Comparison of ENCODE assay signal across 8 mouse cellular contexts in the genomic region with DNA sequence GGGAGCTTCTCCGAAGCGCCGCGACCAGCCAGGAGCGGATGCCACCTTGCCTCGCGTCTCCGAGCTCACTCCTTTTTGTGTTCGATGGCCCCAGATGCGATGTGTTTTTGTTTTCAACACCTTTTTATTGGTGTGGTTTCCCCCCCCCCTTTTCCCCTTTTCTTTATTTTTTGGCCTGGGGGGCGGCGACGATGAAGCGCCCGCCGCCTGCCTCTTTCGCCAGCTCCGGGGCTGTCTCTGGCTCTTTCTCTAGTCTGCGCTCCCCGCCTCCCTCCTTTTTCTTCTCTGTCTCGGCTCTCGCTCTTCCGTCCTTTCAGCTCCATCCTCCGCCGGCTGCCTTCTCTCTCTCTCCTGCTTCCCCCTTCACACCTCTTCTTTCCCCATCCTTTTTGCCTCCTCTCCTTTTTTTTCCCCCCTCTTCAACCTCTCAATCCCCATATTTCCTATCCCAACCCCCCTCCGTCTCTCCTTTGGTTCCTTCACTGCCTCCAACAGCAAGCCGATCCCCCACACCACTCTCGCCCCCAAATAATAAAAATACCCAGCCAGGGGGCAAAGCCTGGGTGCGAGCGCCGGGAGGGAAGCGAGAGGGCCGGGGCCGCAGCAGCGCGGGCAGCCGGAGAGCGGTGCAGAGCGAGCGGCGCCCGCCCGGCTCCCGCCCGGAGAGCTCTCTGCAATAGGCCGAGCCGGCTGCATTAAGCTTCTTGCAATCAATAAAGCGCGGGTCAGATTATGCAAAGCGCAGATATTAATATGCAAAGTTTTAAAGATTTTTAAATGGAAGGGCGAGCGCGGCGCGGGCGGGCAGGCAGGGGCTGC. TPM values are rescaled to one million over a fixed set of nuclear protein-coding genes. Genes with fewer than 3 reads are reported as not detected.
DNase-seq lines count a peak whose midpoint lies in the region; ATAC-seq and TF ChIP-seq lines count a peak whose summit lies in the region.

No protein-coding gene starts in this region.

- H3K9me3 ChIP-seq in heart, embryonic 13.5 days: no peaks in the 10 kb centered on the region
- no peaks in the 10 kb centered on the region for H3K9me3 ChIP-seq in E14TG2a.4 (ENCODE audit: low read length)
- no peaks in the 10 kb centered on the region for H3K9me3 ChIP-seq in intestine, embryonic 16.5 days (ENCODE audit: control insufficient read depth, low read length)
- no peaks in the 10 kb centered on the region for H3K9me3 ChIP-seq in midbrain, embryonic 15.5 days

- H3K4me1 ChIP-seq in heart, embryonic 13.5 days: peaks cover 24% of the 10 kb centered on the region
- peaks cover 33% of the 10 kb centered on the region for H3K4me1 ChIP-seq in E14TG2a.4 (replicated peaks; ENCODE audit: low read depth, low read length)
- peaks cover 7% of the 10 kb centered on the region; the same call in 1 of the 2 replicates for H3K4me1 ChIP-seq in intestine, embryonic 16.5 days (ENCODE audit: control insufficient read depth, insufficient read depth, low read length)
- H3K4me1 ChIP-seq in midbrain, embryonic 15.5 days: peaks cover 64% of the 10 kb centered on the region

- ATAC-seq in heart, embryonic 13.5 days (ENCODE audit: extremely low read depth, insufficient number of reproducible peaks, low FRiP score, low TSS enrichment): no peak
- peak; percentile 81 for ATAC-seq in intestine, embryonic 16.5 days
- ATAC-seq in midbrain, embryonic 15.5 days (replicated peaks): peak; percentile 81

- peak overlapping the region; percentile 56 for H3K4me3 ChIP-seq in heart, embryonic 13.5 days
- peak overlapping the region; percentile 81 for H3K4me3 ChIP-seq in E14TG2a.4 (replicated peaks; ENCODE audit: low read length)
- H3K4me3 ChIP-seq in intestine, embryonic 16.5 days (ENCODE audit: low read length): peak overlapping the region; percentile 51
- H3K4me3 ChIP-seq in midbrain, embryonic 15.5 days: peak overlapping the region; percentile 70

- H3K4me2 ChIP-seq in heart, embryonic 13.5 days: peak overlapping the region; percentile 76
- H3K4me2 ChIP-seq in intestine, embryonic 16.5 days (ENCODE audit: low read depth, low read length): peak overlapping the region; percentile 83
- H3K4me2 ChIP-seq in midbrain, embryonic 15.5 days: peak overlapping the region; percentile 60

- no peak for DNase-seq in heart, adult 8-10 months (ENCODE audit: low spot score)
- peak; percentile 50 for DNase-seq in embryo, embryonic 9.5 days (ENCODE audit: extremely low spot score)
- DNase-seq in B cell, adult 2 months: no peak
- DNase-seq in ovary, postnatal 36 days (ENCODE audit: low spot score): no peak

- peaks cover 99% of the 10 kb centered on the region for H3K27me3 ChIP-seq in heart, embryonic 13.5 days (replicated peaks)
- H3K27me3 ChIP-seq in E14TG2a.4 (ENCODE audit: insufficient read depth, low read length): peaks cover 81% of the 10 kb centered on the region
- H3K27me3 ChIP-seq in intestine, embryonic 16.5 days (replicated peaks; ENCODE audit: control insufficient read depth, insufficient read depth, low read length): peaks cover 66% of the 10 kb centered on the region
- peaks cover 19% of the 10 kb centered on the region for H3K27me3 ChIP-seq in midbrain, embryonic 15.5 days (replicated peaks)

- 3% methylated on average over 56 of the region's 56 CpGs for WGBS in heart, embryonic 13.5 days
- under 1% methylated on average over 50 of the region's 56 CpGs for whole genome bisulfite sequencing in intestine, embryonic 16.5 days
- WGBS in midbrain, embryonic 15.5 days: under 1% methylated on average over 53 of the region's 56 CpGs

- no peak for TF ChIP-seq CTCF in E14TG2a.4 (conservative IDR thresholded peaks at IDR 0.05; ENCODE audit: low read length)

- no peak overlapping the region for H3K27ac ChIP-seq in heart, embryonic 13.5 days (replicated peaks)
- H3K27ac ChIP-seq in intestine, embryonic 16.5 days (ENCODE audit: low read length): no peak overlapping the region
- peak overlapping the region; percentile 99 for H3K27ac ChIP-seq in midbrain, embryonic 15.5 days

- H3K36me3 ChIP-seq in heart, embryonic 13.5 days: no peaks in the 10 kb centered on the region
- no peaks in the 10 kb centered on the region for H3K36me3 ChIP-seq in E14TG2a.4 (ENCODE audit: insufficient read depth, low read length)
- no peaks in the 10 kb centered on the region for H3K36me3 ChIP-seq in intestine, embryonic 16.5 days (ENCODE audit: control insufficient read depth, insufficient read depth, low read length)
- no peaks in the 10 kb centered on the region for H3K36me3 ChIP-seq in midbrain, embryonic 15.5 days (replicated peaks)

- H3K9ac ChIP-seq in heart, embryonic 13.5 days: peak overlapping the region; percentile 68
- peak overlapping the region; percentile 48 for H3K9ac ChIP-seq in intestine, embryonic 16.5 days (ENCODE audit: low read depth, low read length)
- H3K9ac ChIP-seq in midbrain, embryonic 15.5 days: peak overlapping the region; percentile 97

RNA-seq across cellular contexts. Expression of gene Pou2f2, which starts 0.5 kb away (rescaled TPM):
- polyA plus RNA-seq in heart, embryonic 13.5 days (2015; fragmentation: Nextera tagmentation; extraction: Ambion mirVana): 0.43 and 0.51 TPM in 2 replicates
- total RNA-seq in heart, adult 8-10 months (2022): under 1 TPM; 0.49 to 0.72 (median 0.55) TPM
- polyA plus RNA-seq in intestine, embryonic 16.5 days (2015; fragmentation: Nextera tagmentation; extraction: Ambion mirVana): 1.0 and 1.2 TPM in 2 replicates
- 45.5 and 59.1 TPM in 2 replicates for polyA plus RNA-seq in midbrain, embryonic 15.5 days (2015; fragmentation: Nextera tagmentation; extraction: Ambion mirVana)

RNA-seq across cellular contexts. Expression of gene Dedd2, which starts 41.4 kb away (rescaled TPM):
- polyA plus RNA-seq in heart, embryonic 13.5 days (2015; fragmentation: Nextera tagmentation; extraction: Ambion mirVana): 5.3 and 6.6 TPM in 2 replicates
- total RNA-seq in heart, adult 8-10 months (2022): 10 to 100 TPM; 14.0 to 23.0 (median 17.2) TPM
- polyA plus RNA-seq in intestine, embryonic 16.5 days (2015; fragmentation: Nextera tagmentation; extraction: Ambion mirVana): 11.3 and 11.9 TPM in 2 replicates
- 18.5 and 18.7 TPM in 2 replicates for polyA plus RNA-seq in midbrain, embryonic 15.5 days (2015; fragmentation: Nextera tagmentation; extraction: Ambion mirVana)

RNA-seq across cellular contexts. Expression of gene Zfp526, which starts 42.2 kb away (rescaled TPM):
- 2.1 TPM in 2 replicates for polyA plus RNA-seq in heart, embryonic 13.5 days (2015; fragmentation: Nextera tagmentation; extraction: Ambion mirVana)
- 10 to 100 TPM in 2 of 4 experiments, 1 to 10 TPM in 2; 9.0 to 12.3 (median 9.9) TPM for total RNA-seq in heart, adult 8-10 months (2022)
- 1.9 and 2.3 TPM in 2 replicates for polyA plus RNA-seq in intestine, embryonic 16.5 days (2015; fragmentation: Nextera tagmentation; extraction: Ambion mirVana)
- 1.8 and 1.9 TPM in 2 replicates for polyA plus RNA-seq in midbrain, embryonic 15.5 days (2015; fragmentation: Nextera tagmentation; extraction: Ambion mirVana)

RNA-seq across cellular contexts. Expression of gene Gsk3a, which starts 58.7 kb away (rescaled TPM):
- polyA plus RNA-seq in heart, embryonic 13.5 days (2015; fragmentation: Nextera tagmentation; extraction: Ambion mirVana): 7.8 and 8.2 TPM in 2 replicates
- 10 to 100 TPM; 66.1 to 71.3 (median 68.3) TPM for total RNA-seq in heart, adult 8-10 months (2022)
- polyA plus RNA-seq in intestine, embryonic 16.5 days (2015; fragmentation: Nextera tagmentation; extraction: Ambion mirVana): 4.0 and 5.9 TPM in 2 replicates
- polyA plus RNA-seq in midbrain, embryonic 15.5 days (2015; fragmentation: Nextera tagmentation; extraction: Ambion mirVana): 19.5 TPM in 2 replicates

Comparison
In these comparisons a context has a peak if more than half of its experiments do, and no peak if none do; other contexts are left out.
1. RNA of gene Pou2f2, which starts 0.5 kb away (polyA plus RNA-seq): 45.5 to 59.1 TPM in midbrain, embryonic 15.5 days; 1.0 to 1.2 TPM in intestine, embryonic 16.5 days and 0.43 to 0.51 TPM in heart, embryonic 13.5 days; every median in the first group is over 10 times any median in the second.
2. Peak in every context shown above with its lines, with median percentiles within 50 percentile points of each other: H3K4me2 ChIP-seq, H3K4me3 ChIP-seq and H3K9ac ChIP-seq.